Comparison of ENCODE assay signal across 25 mouse cellular contexts in the genomic region with DNA sequence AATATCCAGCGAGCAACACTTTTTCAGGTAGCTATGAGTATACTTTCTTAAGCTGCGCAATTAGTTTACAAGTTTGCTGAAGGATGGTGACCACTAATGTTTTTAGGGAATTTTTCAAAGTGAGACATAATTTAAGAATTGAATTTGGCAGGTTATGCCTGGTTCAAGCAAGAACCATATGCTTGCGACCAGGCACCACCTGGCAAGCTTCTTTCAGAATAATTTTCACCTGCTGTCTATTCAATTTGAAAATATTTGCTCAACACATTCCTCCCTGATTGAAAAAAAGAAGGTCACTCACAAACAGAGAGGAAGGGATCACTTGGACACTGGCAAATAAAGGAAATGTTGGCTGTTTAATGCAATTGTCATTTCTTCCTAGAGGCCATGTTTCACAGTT.
A peak's percentile ranks its signal among the peaks of the same experiment; 100 is the strongest.
DNase-seq lines count a peak whose midpoint lies in the region; ATAC-seq and TF ChIP-seq lines count a peak whose summit lies in the region.
"Had no signal": no experiment of that assay in that cellular context is flagged by ENCODE, and none has a peak within 500 bp of the region (broad histone marks: within the 10 kb centered on the region; RNA-seq: fewer than 3 reads in every experiment).

No protein-coding gene starts in this region.

- no peak overlapping the region for H3K9ac ChIP-seq in kidney, embryonic 16.5 days (replicated peaks; ENCODE audit: low read length)
- H3K9ac ChIP-seq: embryonic facial prominence, embryonic 13.5 days; forebrain, embryonic 13.5 days; hindbrain, embryonic 12.5 days; hindbrain, embryonic 15.5 days had no signal

- no peak overlapping the region for H3K4me2 ChIP-seq in kidney, embryonic 16.5 days (replicated peaks; ENCODE audit: low read depth, low read length)
- H3K4me2 ChIP-seq: embryonic facial prominence, embryonic 13.5 days; forebrain, embryonic 13.5 days; heart, embryonic 11.5 days; hindbrain, embryonic 12.5 days; hindbrain, embryonic 15.5 days had no signal

- peak; percentile 28 to 60 for DNase-seq in cerebellum, adult 2 months
- no peak for DNase-seq in cerebellum, adult 11-12 months
- peak; percentile 1 for DNase-seq in cerebellum, adult 8-10 months
- peak; percentile 14 for DNase-seq in cerebellum, adult 9-11 months
- peak; percentile 37 to 65 for DNase-seq in cerebellum, postnatal 25 days
- DNase-seq in layer of hippocampus, adult 2 months (ENCODE audit: low spot score in 2 of 2), result no peak
- no peak for DNase-seq in adrenal gland, adult 8-10 months
- DNase-seq: adrenal gland, postnatal 10 days; adrenal gland, postnatal 36 days; embryo, embryonic 11 days; gastrocnemius, adult 2 months; gastrocnemius, postnatal 14 days; heart, adult 11 months; kidney, adult 2 months had no signal

- no peaks in the 10 kb centered on the region; the same call in 1 of the 2 replicates for H3K27me3 ChIP-seq in cerebellum, adult 2 months (ENCODE audit: control insufficient read depth, insufficient read depth, low read length)
- no peaks in the 10 kb centered on the region for H3K27me3 ChIP-seq in kidney, embryonic 16.5 days (ENCODE audit: insufficient read depth, low read length)
- H3K27me3 ChIP-seq: embryonic facial prominence, embryonic 13.5 days; forebrain, embryonic 13.5 days; hindbrain, embryonic 12.5 days; hindbrain, embryonic 15.5 days had no signal

- H3K36me3 ChIP-seq in kidney, embryonic 16.5 days (ENCODE audit: insufficient read depth, low read length), result no peaks in the 10 kb centered on the region
- H3K36me3 ChIP-seq: embryonic facial prominence, embryonic 10.5 days; embryonic facial prominence, embryonic 13.5 days; hindbrain, embryonic 12.5 days; hindbrain, embryonic 15.5 days had no signal

- 59% methylated on average over 3 of the region's 3 CpGs for WGBS in cerebellum, adult 2 months
- 85% methylated on average over 3 of the region's 3 CpGs for WGBS in kidney, embryonic 16.5 days

- no peak overlapping the region for H3K4me3 ChIP-seq in cerebellum, adult 2 months (replicated peaks; ENCODE audit: insufficient read depth, low read depth, low read length)
- H3K4me3 ChIP-seq in kidney, embryonic 16.5 days (ENCODE audit: low read length), result no peak overlapping the region
- no peak overlapping the region for H3K4me3 ChIP-seq in layer of hippocampus, adult 2 months
- H3K4me3 ChIP-seq: embryonic facial prominence, embryonic 10.5 days; embryonic facial prominence, embryonic 13.5 days; erythroblast, embryonic 14.5 days; forebrain, embryonic 13.5 days; gastrocnemius, adult 2 months; hindbrain, embryonic 12.5 days; hindbrain, embryonic 15.5 days had no signal

- TF ChIP-seq CTCF in cerebellum, adult 2 months (IDR thresholded peaks at IDR 0.05; ENCODE audit: borderline replicate concordance, insufficient read depth, low read depth, low read length), result no peak
- no peak for TF ChIP-seq CTCF in layer of hippocampus, adult 2 months (conservative IDR thresholded peaks at IDR 0.05)

- no peak for ATAC-seq in kidney, embryonic 16.5 days (ENCODE audit: low FRiP score, low TSS enrichment)
- ATAC-seq: CD4-positive, CD25-positive, alpha-beta regulatory T cell, adult 4 months; forebrain, embryonic 13.5 days; forebrain, embryonic 16.5 days; intestine, postnatal 0 days had no signal

- no peaks in the 10 kb centered on the region for H3K9me3 ChIP-seq in kidney, embryonic 16.5 days (ENCODE audit: low read length)
- H3K9me3 ChIP-seq: embryonic facial prominence, embryonic 10.5 days; embryonic facial prominence, embryonic 13.5 days; forebrain, embryonic 13.5 days; hindbrain, embryonic 12.5 days; hindbrain, embryonic 15.5 days had no signal

- TF ChIP-seq POLR2A in cerebellum, adult 2 months (IDR thresholded peaks at IDR 0.05; ENCODE audit: borderline replicate concordance, insufficient read depth, low read length), result no peak

- H3K27ac ChIP-seq in cerebellum, adult 2 months (ENCODE audit: insufficient read depth, low read length), result no peak overlapping the region
- no peak overlapping the region for H3K27ac ChIP-seq in kidney, embryonic 16.5 days (ENCODE audit: low read length)
- H3K27ac ChIP-seq in layer of hippocampus, adult 2 months, result no peak overlapping the region
- H3K27ac ChIP-seq: embryonic facial prominence, embryonic 10.5 days; embryonic facial prominence, embryonic 13.5 days; forebrain, embryonic 13.5 days; gastrocnemius, adult 2 months; hindbrain, embryonic 12.5 days; hindbrain, embryonic 15.5 days had no signal

- no peaks in the 10 kb centered on the region; the same call in 1 of the 2 replicates for H3K4me1 ChIP-seq in cerebellum, adult 2 months (ENCODE audit: control insufficient read depth, insufficient read depth, low read length)
- no peaks in the 10 kb centered on the region for H3K4me1 ChIP-seq in kidney, embryonic 16.5 days (ENCODE audit: insufficient read depth, low read length)
- H3K4me1 ChIP-seq: embryonic facial prominence, embryonic 10.5 days; embryonic facial prominence, embryonic 13.5 days; forebrain, embryonic 13.5 days; hindbrain, embryonic 12.5 days; hindbrain, embryonic 15.5 days had no signal

Comparison
In these comparisons a context has a peak if more than half of its experiments do, and no peak if none do; other contexts are left out.
1. DNase-seq: peak in cerebellum, adult 2 months (2 of 2), cerebellum, adult 8-10 months (single experiment), cerebellum, adult 9-11 months (single experiment) and cerebellum, postnatal 25 days (2 of 2); none in cerebellum, adult 11-12 months (single experiment), layer of hippocampus, adult 2 months (0 of 2) and adrenal gland, adult 8-10 months (single experiment).